Mouse (Mus musculus): Measurements from ENCODE around the gene Iqcg. TPM values are rescaled to one million over a fixed set of nuclear protein-coding genes. Genes with fewer than 3 reads are reported as not detected.

The Iqcg gene
- polyA plus RNA-seq, 1 experiment from 2014 or later: 4.5 TPM

MicroRNA genes within 50 kb of the gene (microRNA counts, 519-probe panel; counts per million panel counts)
- not detected for microRNA mmu-miR-1947

Small RNA genes within 50 kb of the gene (microRNA-seq; reads per million reads assigned to microRNA genes)
- not detected for gene Gm22231
- gene Mir1947: 13.3 reads per million, percentile 30 among the genes with 10 or more reads in this experiment

Other genes with a start within 250 kb of the Iqcg start
- not detected in 2 replicates for gene Smbd1, start 245.7 kb downstream of the Iqcg start, polyA plus RNA-seq (2016; fragmentation: Nextera tagmentation; extraction: Ambion mirVana)
- 122 and 125 TPM in 2 replicates for gene Fyttd1, start 178.7 kb downstream of the Iqcg start, polyA plus RNA-seq (2016; fragmentation: Nextera tagmentation; extraction: Ambion mirVana)
- gene Rubcn, start 178.5 kb downstream of the Iqcg start, polyA plus RNA-seq (2016; fragmentation: Nextera tagmentation; extraction: Ambion mirVana): 26.5 and 27.4 TPM in 2 replicates
- gene Lrch3, start 142.1 kb downstream of the Iqcg start, polyA plus RNA-seq (2016; fragmentation: Nextera tagmentation; extraction: Ambion mirVana): 46.5 and 49.4 TPM in 2 replicates
- gene Rpl35a, start 235 bp upstream of the Iqcg start, polyA plus RNA-seq (2016; fragmentation: Nextera tagmentation; extraction: Ambion mirVana): 730 and 741 TPM in 2 replicates
- 3.1 and 4.4 TPM in 2 replicates for gene Lmln, start 6.3 kb upstream of the Iqcg start, polyA plus RNA-seq (2016; fragmentation: Nextera tagmentation; extraction: Ambion mirVana)
- gene Osbpl11, start 128.9 kb upstream of the Iqcg start, polyA plus RNA-seq (2016; fragmentation: Nextera tagmentation; extraction: Ambion mirVana): 24.1 and 27.8 TPM in 2 replicates
- 71.7 and 74.9 TPM in 2 replicates for gene Snx4, start 195.2 kb upstream of the Iqcg start, polyA plus RNA-seq (2016; fragmentation: Nextera tagmentation; extraction: Ambion mirVana)